Mouse (Mus musculus) right cerebral cortex, postnatal 25 days (tissue): ENCODE data around the gene Esp23.
"Not testable (repeated sequence)": the region's sequence is repeated elsewhere in the genome, so short reads cannot be mapped to it uniquely, and the experiment has no call there.

ENCODE experiments used
- DNase-seq: peaks from one replicate; pipeline ENCODE4 v3.0.0; 2022

Gene Esp23

DNA sequence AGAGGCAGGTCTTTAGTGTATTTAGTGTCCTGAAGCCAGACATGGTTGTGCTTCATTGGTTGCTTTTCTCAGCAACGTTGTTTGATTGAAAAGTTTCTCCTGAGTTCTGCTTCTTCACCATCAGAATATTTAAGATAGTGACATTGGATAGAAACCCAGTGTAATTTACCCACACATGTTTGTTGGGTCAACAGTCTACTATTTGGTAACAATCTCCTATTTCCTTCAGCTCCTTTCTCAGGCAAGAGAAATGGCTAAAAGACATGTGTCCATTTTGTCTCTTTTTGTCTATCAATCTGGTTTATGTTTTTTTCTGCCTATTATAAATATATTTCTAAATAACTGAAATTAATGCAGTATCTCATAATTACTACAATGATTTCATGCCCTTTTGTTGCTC is at the start of gene Esp23:
Gene Esp23, minus strand, starts transcription at position 101 of the 400 bp plus-strand sequence.
- no peak for DNase-seq

DNA sequence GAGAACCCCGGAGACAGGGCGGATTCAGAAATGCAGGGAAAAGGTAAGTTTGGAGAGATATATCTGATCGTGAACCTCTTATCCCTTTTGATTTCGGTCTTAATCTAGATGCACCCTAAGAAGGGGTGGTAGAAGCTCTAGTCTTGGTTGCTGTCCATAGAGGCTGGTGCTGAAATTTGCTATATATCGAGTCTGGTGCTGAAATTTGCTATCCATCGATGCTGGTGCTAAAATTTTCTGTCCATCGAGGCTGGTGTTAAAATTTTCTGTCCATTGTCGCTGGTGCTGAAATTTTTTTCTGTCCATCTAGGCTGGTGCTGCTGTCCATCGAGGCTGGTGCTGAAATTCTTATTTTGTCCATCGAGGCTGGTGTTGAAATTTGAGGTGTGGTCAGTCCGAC is 30.3 kb upstream of the Esp23 start:
- not testable (repeated sequence) for DNase-seq

DNA sequence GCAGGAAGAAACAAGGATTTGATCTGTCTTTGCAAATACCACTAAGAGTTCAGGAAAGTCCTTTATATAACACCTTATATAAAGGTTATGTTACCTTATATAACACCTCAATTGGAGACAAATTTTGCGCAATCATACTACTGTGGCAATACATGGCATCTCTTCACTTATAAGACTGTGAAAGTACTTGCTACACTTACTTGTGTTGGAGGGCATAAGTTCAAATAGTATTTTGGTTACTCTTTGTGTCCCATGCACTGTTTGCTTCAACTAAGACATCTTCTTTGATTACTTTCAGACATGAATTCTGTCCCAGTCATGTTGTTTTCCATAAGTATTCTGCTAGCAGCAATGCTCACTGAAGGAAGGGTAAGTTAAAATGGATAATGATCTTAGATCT is 18.2 kb upstream of the Esp23 start, which contains the start of gene Esp22:
Gene Esp22, plus strand, starts transcription at position 301 of the 400 bp plus-strand sequence.
- DNase-seq: no peak

DNA sequence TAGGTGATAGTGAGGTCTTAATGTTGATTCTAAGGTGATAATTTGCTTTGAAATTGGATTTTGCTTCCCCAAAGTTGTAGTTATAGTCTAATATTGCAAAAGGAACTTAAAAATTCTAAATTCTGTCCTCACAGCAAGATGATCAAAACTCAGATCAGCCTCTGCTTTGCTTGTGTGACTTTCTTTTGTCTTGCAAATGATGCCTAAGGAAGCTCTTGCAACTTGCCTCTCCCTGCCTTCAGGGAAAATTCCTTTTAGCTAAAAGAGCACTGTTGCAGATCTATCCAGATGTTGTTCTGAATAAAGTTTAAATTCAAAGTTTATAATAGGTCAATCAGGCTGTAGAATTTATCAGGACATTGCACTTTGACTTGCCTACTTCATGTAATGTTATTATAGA is 13.2 kb downstream of the Esp23 start:
- no peak for DNase-seq

DNA sequence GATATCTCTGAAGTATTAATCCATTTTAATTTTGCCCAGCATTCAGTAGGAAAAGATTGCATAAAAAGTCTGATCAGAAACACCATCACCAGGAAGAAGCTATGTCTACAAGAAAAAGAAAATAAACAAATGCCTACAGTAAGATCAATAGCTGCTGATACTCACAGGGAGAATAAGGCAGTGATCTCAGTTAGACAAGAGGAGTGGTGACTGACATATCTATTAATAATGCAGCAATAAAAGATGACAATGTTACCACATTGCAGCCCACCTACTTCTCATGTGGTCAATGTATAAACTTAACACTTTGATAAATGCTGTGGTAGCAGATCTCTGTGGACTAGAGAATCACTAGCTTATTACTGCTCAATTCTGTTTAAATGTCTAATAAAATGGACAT is 33.6 kb downstream of the Esp23 start, which contains the start of gene Gm21903:
Gene Gm21903, minus strand, starts transcription at position 101 of the 400 bp plus-strand sequence.
- DNase-seq: no peak

DNA sequence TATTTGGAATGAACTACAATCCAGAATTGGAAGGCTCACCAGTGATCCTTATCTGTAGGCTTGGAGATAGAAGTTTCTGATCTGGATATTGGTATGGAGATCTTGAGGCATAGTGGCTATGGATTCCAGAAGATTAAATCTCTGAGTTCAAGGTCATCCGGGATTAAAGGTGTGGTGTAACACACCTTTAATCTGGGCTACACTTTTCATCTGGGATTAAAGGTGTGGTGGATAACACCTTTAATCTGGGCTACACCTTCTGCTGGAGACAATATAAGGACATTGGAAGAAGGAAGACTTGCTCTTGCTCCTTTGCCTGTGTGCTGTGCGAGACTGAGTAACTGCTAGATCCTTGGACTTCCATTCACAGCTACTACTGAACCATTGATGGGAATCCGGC is 40.4 kb downstream of the Esp23 start, which contains the start of gene Esp24:
Gene Esp24, plus strand, starts transcription at position 301 of the 400 bp plus-strand sequence.
- DNase-seq: not testable (repeated sequence)
